Mouse (Mus musculus) heart, postnatal 14 days (tissue): ENCODE data around the gene Olfr584. TPM values are rescaled to one million over a fixed set of nuclear protein-coding genes. Genes with fewer than 3 reads are reported as not detected.

ENCODE experiments used
- DNase-seq, 2 experiments: peaks; one replicate each; pipeline ENCODE4 v3.0.0; 2021 to 2022
- intact Hi-C: fragments of 180-260 bp; cut with DNase I; formaldehyde crosslinking; loops from one replicate; pipeline ENCODE4 v1.15.1; 2025
- long read RNA-seq, 2 experiments: library from polyadenylated mRNA; stranded (forward); transcript quantifications; one replicate each; pipeline ENCODE4 v2.0.0; 2021
- total RNA-seq, 2 experiments: library from RNA; stranded (reverse); gene quantifications; 2 replicates each; pipeline ENCODE4 v1.2.3; 2021

The Olfr584 gene
- total RNA-seq = not detected
- long read RNA-seq, experiment 1 = 0 reads
- long read RNA-seq, experiment 2 = 0 reads

- no peak for DNase-seq
- intact Hi-C loops = no loop called here
These were observed at the start of gene Olfr584 for GRCm38 (mm10) chr7:103081585-103081984. Olfr584 (plus strand) TSS chr7:103081885.

- intact Hi-C loops = no loop called here
- no peak for DNase-seq
These were observed 44.0 kb upstream of the Olfr584 start, which contains the start of gene Olfr582 for GRCm38 (mm10) chr7:103037724-103038123. Olfr582 (plus strand) TSS chr7:103038024.

DNA sequence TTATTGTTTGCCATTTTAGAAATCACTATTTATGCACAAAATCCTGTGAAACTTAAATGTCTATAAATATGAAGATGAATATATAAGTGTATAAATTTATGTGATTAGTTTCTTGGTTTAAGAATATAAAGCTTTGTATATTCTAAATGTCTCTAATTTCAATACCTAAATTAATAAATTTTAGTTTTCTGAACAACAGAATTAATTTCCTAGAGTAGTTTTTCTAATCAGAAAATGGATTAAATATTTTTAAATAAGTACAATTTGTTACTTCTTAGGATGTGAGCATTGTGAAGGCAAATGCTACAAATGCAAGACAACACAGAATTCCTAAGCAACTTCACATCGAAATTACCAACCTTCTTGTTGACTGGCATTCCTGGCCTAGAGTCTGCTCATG is 30.7 kb upstream of the Olfr584 start, which contains the start of gene Olfr583:
Olfr583 (plus strand) TSS at position 301 of the 400 bp plus-strand sequence.
- DNase-seq = no peak
- intact Hi-C loops = no loop called here

GRCm38 (mm10) chr7:103097420-103097819 is 15.7 kb downstream of the Olfr584 start, which contains the start of gene Olfr585:
Olfr585 (plus strand) TSS chr7:103097720.
- no peak for DNase-seq
- intact Hi-C loops = no loop called here

DNA sequence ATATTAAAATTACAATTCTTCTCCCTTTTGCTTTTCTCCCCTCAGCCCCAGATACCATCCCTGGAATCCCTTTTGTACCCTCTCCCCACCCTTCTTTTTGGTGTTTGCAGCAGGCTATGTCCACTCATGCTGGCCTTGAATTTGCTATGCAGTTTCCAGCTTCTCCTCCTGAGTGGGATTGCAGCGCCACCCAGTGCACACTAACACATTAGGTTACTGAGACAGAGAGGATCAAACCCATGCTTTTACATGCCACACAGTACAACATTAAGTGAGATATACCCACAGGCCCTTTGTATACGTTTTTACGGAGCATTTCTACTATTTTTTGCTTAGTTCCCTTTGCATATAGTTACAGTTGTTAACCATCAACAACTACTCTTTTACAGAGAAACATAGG is 37.7 kb downstream of the Olfr584 start:
- intact Hi-C loops = no loop called here
- no peak for DNase-seq

GRCm38 (mm10) chr7:103125538-103125937 is 43.9 kb downstream of the Olfr584 start, which contains the start of gene Olfr586:
Olfr586 (minus strand) TSS chr7:103125638.
- intact Hi-C loops = no loop called here
- no peak for DNase-seq

Other genes with a start within 250 kb of the Olfr584 start
- not detected for gene Olfr566, start 223.1 kb upstream of the Olfr584 start, total RNA-seq
- not detected for gene Olfr568, start 204.8 kb upstream of the Olfr584 start, total RNA-seq
- gene Olfr569, start 191.0 kb upstream of the Olfr584 start, total RNA-seq = not detected
- gene Olfr570, start 187.3 kb upstream of the Olfr584 start, total RNA-seq = not detected
- gene Olfr571, start 164.3 kb upstream of the Olfr584 start, total RNA-seq = not detected
- gene Olfr572, start 157.5 kb upstream of the Olfr584 start, total RNA-seq = not detected
- gene Olfr573-ps1, start 139.3 kb upstream of the Olfr584 start, total RNA-seq = not detected
- not detected for gene Olfr574, start 133.4 kb upstream of the Olfr584 start, total RNA-seq
- gene Olfr575, start 123.1 kb upstream of the Olfr584 start, total RNA-seq = not detected
- not detected for gene Olfr576, start 119.2 kb upstream of the Olfr584 start, total RNA-seq
- not detected for gene Olfr577, start 105.9 kb upstream of the Olfr584 start, total RNA-seq
- not detected for gene Olfr578, start 92.6 kb upstream of the Olfr584 start, total RNA-seq
- not detected for gene Olfr582, start 43.9 kb upstream of the Olfr584 start, total RNA-seq
- not detected for gene Olfr583, start 30.6 kb upstream of the Olfr584 start, total RNA-seq
- not detected for gene Olfr585, start 15.8 kb downstream of the Olfr584 start, total RNA-seq
- not detected for gene Olfr586, start 43.8 kb downstream of the Olfr584 start, total RNA-seq
- not detected for gene Olfr588-ps1, start 59.0 kb downstream of the Olfr584 start, total RNA-seq
- gene Olfr589, start 74.5 kb downstream of the Olfr584 start, total RNA-seq = not detected
- not detected for gene Olfr591, start 96.5 kb downstream of the Olfr584 start, total RNA-seq
- gene Olfr592, start 102.9 kb downstream of the Olfr584 start, total RNA-seq = not detected
- gene Olfr593, start 130.0 kb downstream of the Olfr584 start, total RNA-seq = not detected
- not detected for gene Olfr594, start 135.1 kb downstream of the Olfr584 start, total RNA-seq
- not detected for gene Usp17ld, start 170.6 kb downstream of the Olfr584 start, total RNA-seq
- not detected for gene Olfr596, start 223.8 kb downstream of the Olfr584 start, total RNA-seq
- not detected for gene Olfr597, start 234.4 kb downstream of the Olfr584 start, total RNA-seq
- not detected for gene Olfr598, start 241.7 kb downstream of the Olfr584 start, total RNA-seq